Mouse (Mus musculus) heart, postnatal 25 days (tissue): ENCODE measurements around the gene Tcam1. TPM values are rescaled to one million over a fixed set of nuclear protein-coding genes. Genes with fewer than 3 reads are reported as not detected.

Experiments
- DNase-seq: peaks from one replicate; pipeline ENCODE4 v3.0.0; 2022; ENCODE audit warnings: low spot score
- intact Hi-C: fragments of 180-260 bp; cut with DNase I; formaldehyde crosslinking; loops from one replicate; pipeline ENCODE4 v1.15.1; 2025
- total RNA-seq, 2 experiments: library from RNA; stranded (reverse); gene quantifications; 2 replicates each; pipeline ENCODE4 v1.2.3; 2021

The Tcam1 gene
- total RNA-seq, 2 experiments from 2014 or later, result not detected

GRCm38 (mm10) chr11:106310123-106310522 is 33.7 kb downstream of the Tcam1 start:
- no peak for DNase-seq
- intact Hi-C loops, result no loop called here

DNA sequence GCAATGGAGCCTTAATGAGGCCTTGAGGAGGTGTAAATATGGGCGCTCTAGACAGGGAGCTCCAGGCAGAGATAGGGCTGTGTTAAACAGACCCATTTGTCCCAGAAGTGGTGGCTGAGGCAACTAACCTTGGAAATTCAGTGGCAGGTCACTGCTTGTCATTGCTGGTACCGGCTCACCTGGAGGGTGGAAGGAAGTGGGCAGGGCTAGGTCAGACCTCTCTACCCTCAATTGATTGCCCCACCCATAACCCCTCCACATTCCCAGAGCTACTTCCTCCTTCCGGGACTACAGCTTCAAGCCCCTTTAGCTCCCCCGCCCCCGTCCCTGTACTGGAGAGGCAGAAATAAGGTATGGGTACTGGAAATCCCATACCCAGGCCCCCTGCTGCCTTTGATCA is 37.1 kb downstream of the Tcam1 start:
- intact Hi-C loops, result no loop called here
- DNase-seq, result no peak

DNA sequence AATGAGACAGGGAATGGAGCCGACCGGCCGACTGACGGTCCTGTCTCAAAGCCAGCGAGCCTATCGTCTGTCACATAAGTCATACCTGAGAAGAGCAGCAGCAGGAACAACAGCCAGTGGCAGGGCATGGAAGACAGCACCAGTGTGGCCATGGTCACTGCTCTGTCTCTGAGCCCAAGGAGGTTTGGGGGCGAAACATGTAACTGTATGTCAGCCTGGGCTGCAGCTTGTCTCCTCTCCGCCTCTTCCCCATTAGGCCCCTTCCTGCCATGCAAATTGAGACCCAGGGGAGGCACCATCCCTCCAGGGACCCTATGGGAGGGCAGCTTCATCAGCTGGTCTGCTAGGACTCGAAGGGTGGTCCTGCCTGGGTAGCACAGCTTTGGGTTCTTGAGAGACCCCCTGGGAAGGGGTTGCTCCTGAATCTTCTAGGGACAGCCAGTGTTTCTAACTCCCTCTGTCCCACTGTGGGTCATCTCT is 37.9 kb downstream of the Tcam1 start, which contains the start of gene Cd79b:
Gene Cd79b, minus strand, starts transcription at position 430 of the 480 bp plus-strand sequence.
- DNase-seq, result no peak

GRCm38 (mm10) chr11:106316416-106316815 is 39.9 kb downstream of the Tcam1 start:
- intact Hi-C loops, result no loop called here
- DNase-seq, result no peak

More for the DNA sequence above, 37.9 kb downstream of the Tcam1 start, which contains the start of gene Cd79b:
- intact Hi-C loops, result no loop called here

DNA sequence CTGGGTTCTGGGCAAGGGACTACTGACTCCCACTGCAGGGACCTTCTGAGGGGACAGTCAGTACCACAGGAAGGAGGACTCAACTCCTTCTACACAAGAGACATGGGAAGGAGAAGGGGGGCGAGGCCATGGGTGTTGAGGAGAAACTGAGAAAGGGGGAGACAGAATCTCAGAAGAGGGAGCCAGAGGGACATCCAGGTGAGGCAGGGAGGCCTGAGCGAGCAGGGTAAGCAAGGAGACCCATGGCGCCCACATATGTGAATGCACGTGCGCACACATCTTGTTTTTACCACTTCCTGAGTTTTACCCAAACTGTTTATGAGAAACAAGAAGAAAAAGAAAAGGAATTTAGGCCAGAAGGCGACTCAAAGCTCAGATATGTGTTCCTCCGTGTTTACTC is 41.3 kb downstream of the Tcam1 start:
- intact Hi-C loops, result no loop called here
- DNase-seq, result no peak

DNA sequence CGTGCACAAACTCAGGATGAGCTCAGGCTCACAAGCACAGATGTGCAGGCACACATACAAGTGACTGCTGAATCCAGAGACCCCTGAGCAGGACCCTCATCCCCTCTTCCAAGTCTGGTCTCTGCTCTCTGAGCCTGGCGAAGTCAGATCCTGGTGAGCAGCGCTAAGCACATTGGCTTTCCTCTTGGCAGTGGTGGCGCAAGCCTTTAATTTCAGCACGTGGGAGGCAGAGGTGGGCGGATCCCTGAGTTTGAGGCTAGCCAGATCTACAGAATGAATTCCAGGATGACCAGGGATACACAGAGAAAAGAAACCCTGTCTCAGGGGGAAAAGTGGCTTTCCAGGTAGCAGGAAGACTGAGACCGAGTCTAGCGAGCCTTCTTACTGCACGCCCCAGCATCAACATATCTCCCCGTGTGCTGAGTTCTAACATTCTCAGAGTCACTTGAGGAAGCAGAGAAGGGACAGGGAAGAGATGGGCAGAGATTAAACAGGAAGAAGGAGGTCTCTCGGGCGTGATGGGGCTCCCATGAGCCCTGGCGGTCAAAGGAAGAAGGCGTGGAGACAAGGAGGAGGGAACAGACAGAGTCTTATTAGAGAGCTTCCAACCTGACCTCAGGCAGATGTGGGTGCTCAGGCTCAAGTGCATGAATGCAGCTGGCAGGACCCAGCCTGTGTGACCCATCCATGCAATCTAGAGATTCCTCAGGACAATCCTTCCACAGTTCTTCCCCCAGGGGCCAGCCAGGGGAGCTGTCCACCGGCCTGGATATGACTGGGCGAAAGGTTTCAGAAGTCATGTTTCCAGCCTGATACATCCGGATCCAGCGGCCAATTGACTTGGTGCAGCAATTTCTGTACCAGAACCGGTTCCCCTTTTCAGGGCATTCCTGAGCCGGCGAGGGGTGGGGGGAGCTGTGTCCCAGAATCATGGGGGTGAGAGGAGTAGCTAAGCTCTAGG is 42.2 kb downstream of the Tcam1 start:
- DNase-seq, result no peak
- intact Hi-C loops, result no loop called here

DNA sequence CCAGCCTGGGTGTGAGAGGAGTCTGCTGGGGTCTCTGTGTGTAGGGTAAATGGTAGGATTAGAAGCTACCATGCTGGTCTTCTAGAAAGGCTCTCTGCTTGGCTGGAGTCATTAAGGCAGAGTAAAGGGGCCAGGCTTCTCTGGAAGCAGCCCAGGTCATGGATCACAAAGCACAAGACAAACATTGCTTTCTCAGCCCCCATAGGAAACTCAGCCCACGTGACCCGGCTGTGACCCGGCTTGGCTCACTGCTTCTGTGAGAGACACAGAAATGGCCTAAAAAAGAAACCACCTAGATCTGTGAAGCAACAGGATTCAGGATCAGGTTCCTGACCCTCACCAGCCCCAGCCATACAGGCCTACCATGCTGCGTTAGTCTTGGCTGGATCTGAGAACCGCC is 48.4 kb downstream of the Tcam1 start:
- no peak for DNase-seq
- intact Hi-C loops, result loop anchor here (2.0 kb wide), 1 partner anchor 22 kb away; no protein-coding TSS in a partner anchor

DNA sequence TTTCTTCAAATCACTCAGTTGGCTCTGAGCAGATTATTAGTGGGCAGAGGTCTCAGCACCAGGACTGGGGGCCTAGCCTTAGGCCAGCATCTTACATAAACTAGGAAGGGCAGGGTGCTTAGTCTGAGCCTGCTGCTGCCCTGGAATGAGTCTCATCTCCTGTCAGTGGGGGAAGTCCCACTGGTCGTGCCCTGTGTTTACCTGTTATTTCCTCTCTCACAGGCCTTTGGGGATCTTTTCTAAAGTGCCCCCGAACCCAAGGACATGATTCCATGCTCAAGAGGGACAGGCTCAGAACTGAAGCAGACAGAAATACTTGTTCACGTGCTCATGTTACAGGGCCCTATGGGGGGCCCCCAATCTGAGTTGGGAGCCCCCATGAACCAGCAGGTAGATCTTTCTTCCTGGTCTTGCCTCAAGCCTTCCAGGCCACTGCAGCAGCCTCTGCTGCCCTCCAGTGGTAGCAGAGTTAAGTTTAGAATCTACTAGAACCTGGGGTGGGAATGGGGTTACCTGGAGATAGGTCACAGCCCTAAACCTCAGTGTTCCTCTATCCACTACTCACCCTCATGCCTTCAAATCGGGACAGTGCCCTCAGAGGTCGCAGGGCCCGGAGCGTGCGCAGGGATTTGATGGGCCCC is 49.2 kb downstream of the Tcam1 start:
- intact Hi-C loops, result loop anchor here (2.0 kb wide), 1 partner anchor 23 kb away; no protein-coding TSS in a partner anchor
- DNase-seq, result no peak

GRCm38 (mm10) chr11:106326475-106326874 is 50.0 kb downstream of the Tcam1 start:
- intact Hi-C loops, result no loop called here
- no peak for DNase-seq

GRCm38 (mm10) chr11:106328521-106328920 is 52.0 kb downstream of the Tcam1 start:
- no peak for DNase-seq
- intact Hi-C loops, result loop anchor here (2.0 kb wide), 2 partner anchors 38 to 64 kb away; no protein-coding TSS in a partner anchor

- no peak for DNase-seq
- intact Hi-C loops, result loop anchor here (2.0 kb wide), 2 partner anchors 38 to 64 kb away; no protein-coding TSS in a partner anchor
These were observed 52.7 kb downstream of the Tcam1 start for GRCm38 (mm10) chr11:106329128-106329527.

- no peak for DNase-seq
- intact Hi-C loops, result loop anchor here (2.0 kb wide), 2 partner anchors 37 to 63 kb away; no protein-coding TSS in a partner anchor
These were observed 53.2 kb downstream of the Tcam1 start for GRCm38 (mm10) chr11:106329682-106330081.

GRCm38 (mm10) chr11:106332458-106332857 is 56.0 kb downstream of the Tcam1 start:
- no peak for DNase-seq
- intact Hi-C loops, result no loop called here

DNA sequence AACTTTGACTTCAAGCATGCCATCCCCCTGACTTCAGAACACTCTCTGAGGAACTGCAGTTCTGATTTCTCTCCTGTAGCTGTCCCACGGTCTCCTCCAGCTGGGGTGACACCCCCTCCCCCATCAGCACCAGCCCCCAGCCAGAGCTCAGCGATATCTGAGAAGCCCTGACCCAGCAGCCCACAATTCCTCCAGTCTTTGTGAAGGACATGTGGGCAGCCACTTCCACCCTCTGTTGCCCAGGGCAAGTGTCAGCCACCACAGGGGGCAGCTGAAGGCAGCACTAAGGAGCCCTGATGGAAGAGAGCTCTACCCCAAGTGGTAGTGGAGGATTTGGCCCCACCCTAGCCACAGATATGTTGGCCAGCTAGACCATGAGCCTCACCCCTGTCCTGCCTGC is 57.6 kb downstream of the Tcam1 start:
- intact Hi-C loops, result no loop called here
- no peak for DNase-seq

GRCm38 (mm10) chr11:106338029-106338428 is 61.6 kb downstream of the Tcam1 start:
- intact Hi-C loops, result no loop called here
- no peak for DNase-seq

Other genes with a start within 250 kb of the Tcam1 start
- gene Dcaf7, start 239.8 kb upstream of the Tcam1 start, total RNA-seq, result 10 to 100 TPM; 41.0 to 42.6 TPM
- 10 to 100 TPM; 68.3 to 71.5 TPM for gene Taco1, start 210.6 kb upstream of the Tcam1 start, total RNA-seq
- 10 to 100 TPM; 35.7 to 42.7 TPM for gene Map3k3, start 192.1 kb upstream of the Tcam1 start, total RNA-seq
- not detected for gene Gm10840, start 115.8 kb upstream of the Tcam1 start, total RNA-seq
- gene Limd2, start 115.8 kb upstream of the Tcam1 start, total RNA-seq, result 1 to 10 TPM; 4.3 to 5.9 TPM
- gene Strada, start 74.5 kb upstream of the Tcam1 start, total RNA-seq, result 1 to 10 TPM; 6.4 to 6.6 TPM
- 10 to 100 TPM; 61.9 to 69.2 TPM for gene Ccdc47, start 60.3 kb upstream of the Tcam1 start, total RNA-seq
- 10 to 100 TPM; 24.5 to 25.7 TPM for gene Ddx42, start 59.7 kb upstream of the Tcam1 start, total RNA-seq
- gene Ftsj3, start 20.6 kb upstream of the Tcam1 start, total RNA-seq, result 10 to 100 TPM; 20.8 to 21.8 TPM
- gene Psmc5, start 20.5 kb upstream of the Tcam1 start, total RNA-seq, result 100 to 1,000 TPM; 103 to 107 TPM
- gene Smarcd2, start 3.7 kb upstream of the Tcam1 start, total RNA-seq, result 10 to 100 TPM; 17.7 to 21.5 TPM
- gene Gh, start 25.2 kb downstream of the Tcam1 start, total RNA-seq, result not detected
- 1 to 10 TPM; 1.3 to 2.8 TPM for gene Cd79b, start 38.1 kb downstream of the Tcam1 start, total RNA-seq
- 1 to 10 TPM; 9.7 to 9.9 TPM for gene Scn4a, start 76.6 kb downstream of the Tcam1 start, total RNA-seq
- under 1 TPM; 0.73 to 0.95 TPM for gene Prr29, start 88.8 kb downstream of the Tcam1 start, total RNA-seq
- 10 to 100 TPM; 26.1 to 32.0 TPM for gene Icam2, start 111.4 kb downstream of the Tcam1 start, total RNA-seq
- 10 to 100 TPM; 10.0 to 10.2 TPM for gene Ern1, start 211.2 kb downstream of the Tcam1 start, total RNA-seq